Mouse (Mus musculus) limb, embryonic 12.5 days (tissue): Measurements from ENCODE around the gene Fgf6. TPM values are rescaled to one million over a fixed set of nuclear protein-coding genes. Genes with fewer than 3 reads are reported as not detected.

Source experiments
- polyA plus RNA-seq: library from polyadenylated mRNA; unstranded; fragments of >200 nt; fragmentation: Nextera tagmentation; extraction: Ambion mirVana; gene quantifications from 2 replicates; pipeline ENCODE4 v1.2.1, GENCODE M21; 2016

Gene Fgf6
- polyA plus RNA-seq, 1 experiment from 2014 or later = 0.30 TPM

Other genes starting within 250 kb of the Fgf6 start
- gene Ndufa9, start 166.4 kb upstream of the Fgf6 start, polyA plus RNA-seq = 184 and 192 TPM in 2 replicates
- gene Akap3, start 162.5 kb upstream of the Fgf6 start, polyA plus RNA-seq = not detected in 2 replicates
- not detected in 2 replicates for gene Dyrk4, start 93.7 kb upstream of the Fgf6 start, polyA plus RNA-seq
- 70.5 and 79.0 TPM in 2 replicates for gene Rad51ap1, start 76.0 kb upstream of the Fgf6 start, polyA plus RNA-seq
- 12.6 and 15.1 TPM in 2 replicates for gene D6Wsu163e, start 75.6 kb upstream of the Fgf6 start, polyA plus RNA-seq
- gene Fgf23, start 57.3 kb downstream of the Fgf6 start, polyA plus RNA-seq = 0.11 TPM in 1 of 2 replicates, not detected in the other
- gene Tigar, start 94.0 kb downstream of the Fgf6 start, polyA plus RNA-seq = 3.7 and 5.0 TPM in 2 replicates
- 1,264 and 1,267 TPM in 2 replicates for gene Ccnd2, start 136.6 kb downstream of the Fgf6 start, polyA plus RNA-seq